Mouse (Mus musculus) kidney, adult 8-10 months (tissue): ENCODE results near the gene Shbg.
A peak's percentile ranks its signal among the peaks of the same experiment; 100 is the strongest.

Experiments
- DNase-seq, 2 experiments: peaks; one replicate each; pipeline ENCODE4 v3.0.0; 2022

The Shbg gene

DNA sequence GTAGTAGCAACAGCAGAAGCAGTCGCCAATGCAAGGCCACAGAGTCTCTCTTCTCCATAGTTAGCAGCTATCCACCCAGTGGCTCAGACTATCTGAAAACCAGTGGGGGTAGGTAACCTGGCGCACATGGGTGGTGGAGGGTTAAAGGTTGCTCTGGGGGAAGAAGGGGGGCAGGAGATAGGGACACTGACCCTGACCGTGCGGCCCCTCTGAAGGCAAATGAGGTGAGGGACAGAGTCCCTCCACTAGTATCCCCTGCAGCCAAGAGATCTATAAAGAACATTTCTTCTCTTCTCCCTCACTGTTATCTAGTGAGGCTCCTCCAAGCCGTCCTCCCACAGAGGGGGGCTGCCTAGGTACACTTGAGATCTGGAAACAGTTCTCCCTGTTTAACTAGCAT lies at the start of gene Shbg:
TSS of gene Shbg (minus strand) at position 101 of the 400 bp plus-strand sequence.
- DNase-seq: no peak

DNA sequence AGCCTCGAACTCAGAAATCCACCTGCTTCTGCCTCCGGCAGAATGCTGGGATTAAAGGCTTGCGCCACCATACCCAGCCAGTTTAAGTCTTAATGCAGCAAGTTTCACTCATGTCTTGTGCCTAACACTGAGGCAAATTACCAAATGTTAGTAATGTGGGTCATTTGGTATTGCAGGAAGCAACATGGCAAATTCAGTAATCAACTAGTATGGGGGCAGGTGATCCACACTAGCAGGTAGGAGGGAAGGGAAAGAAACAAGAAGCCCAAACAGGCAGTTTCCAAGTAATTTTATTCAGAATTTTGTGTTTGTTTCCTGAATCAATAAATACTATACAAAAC lies 48.9 kb upstream of the Shbg start:
- DNase-seq: no peak

DNA sequence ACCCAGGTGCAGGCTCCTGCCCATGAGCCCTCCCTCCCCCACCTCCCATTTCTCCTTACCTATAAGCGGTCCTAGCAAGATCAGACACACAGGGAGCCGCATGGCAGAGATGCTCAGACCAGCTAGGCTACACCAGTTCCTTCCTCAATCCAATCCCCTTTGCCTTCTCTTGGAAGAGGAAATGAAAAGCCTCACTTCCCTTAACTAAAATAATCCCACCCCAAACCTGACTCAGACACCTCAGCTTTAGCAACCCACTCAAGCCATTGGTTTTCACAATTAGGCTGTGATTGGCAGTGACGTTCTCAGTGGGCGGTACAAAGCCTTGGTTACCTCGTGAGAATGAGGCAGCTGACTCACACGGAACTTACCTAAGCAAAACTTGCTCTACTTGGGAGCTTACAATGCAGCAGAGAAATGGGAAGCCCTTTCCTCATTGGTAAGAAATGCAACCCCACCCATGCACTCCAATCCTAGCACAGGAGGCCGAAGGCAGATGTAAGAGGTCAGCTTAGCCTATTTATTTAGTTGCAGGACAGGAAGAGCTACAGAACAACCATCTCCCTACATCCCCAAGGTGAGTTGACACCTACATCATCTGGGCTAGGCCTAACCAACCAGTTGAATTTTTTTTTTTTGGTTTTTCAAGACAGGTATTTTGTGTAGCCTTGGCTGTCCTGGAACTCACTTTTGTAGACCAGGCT lies 48.4 kb upstream of the Shbg start, which contains the start of gene Cd68:
TSS of gene Cd68 (minus strand) at position 193 of the 704 bp plus-strand sequence.
- DNase-seq: no peak

DNA sequence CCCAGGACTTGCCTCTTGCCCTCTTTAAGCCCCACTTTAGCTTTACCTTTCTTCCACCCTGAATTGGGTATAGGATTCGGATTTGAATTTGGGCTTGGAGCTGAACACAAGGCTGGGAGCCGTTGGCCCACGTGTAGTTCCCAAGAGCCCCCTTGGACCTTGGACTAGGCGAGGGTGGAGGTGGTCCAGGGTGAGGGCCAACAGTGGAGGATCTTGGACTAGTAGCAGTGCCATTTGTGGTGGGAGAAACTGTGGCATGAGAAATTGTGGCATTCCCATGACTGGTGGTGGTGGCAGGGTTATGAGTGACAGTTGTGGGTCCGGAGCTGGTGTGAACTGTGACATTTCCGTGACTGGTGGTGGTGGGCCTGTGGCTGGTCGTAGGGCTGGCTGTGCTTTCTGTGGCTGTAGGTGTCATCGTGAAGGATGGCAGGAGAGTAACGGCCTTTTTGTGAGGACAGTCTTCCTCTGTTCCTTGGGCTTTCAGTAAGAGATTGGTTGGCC lies 47.8 kb upstream of the Shbg start:
- no peak for DNase-seq

DNA sequence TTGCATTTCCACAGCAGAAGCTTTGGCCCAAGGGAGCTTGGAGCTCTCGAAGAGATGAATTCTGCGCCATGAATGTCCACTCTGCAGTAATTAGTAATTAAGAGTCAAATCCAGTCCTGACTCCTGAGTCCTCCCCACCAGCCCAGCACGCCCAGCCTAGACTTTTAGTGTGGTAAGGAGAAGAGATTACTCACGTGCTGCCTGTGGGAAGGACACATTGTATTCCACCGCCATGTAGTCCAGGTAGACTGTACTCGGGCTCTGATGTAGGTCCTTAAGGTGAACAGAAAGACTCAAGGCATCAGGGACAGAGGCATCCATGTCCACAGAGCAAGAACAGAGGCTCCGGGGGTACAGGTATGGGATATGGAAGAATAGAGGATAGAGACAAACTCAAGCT lies 47.1 kb upstream of the Shbg start:
- no peak for DNase-seq

DNA sequence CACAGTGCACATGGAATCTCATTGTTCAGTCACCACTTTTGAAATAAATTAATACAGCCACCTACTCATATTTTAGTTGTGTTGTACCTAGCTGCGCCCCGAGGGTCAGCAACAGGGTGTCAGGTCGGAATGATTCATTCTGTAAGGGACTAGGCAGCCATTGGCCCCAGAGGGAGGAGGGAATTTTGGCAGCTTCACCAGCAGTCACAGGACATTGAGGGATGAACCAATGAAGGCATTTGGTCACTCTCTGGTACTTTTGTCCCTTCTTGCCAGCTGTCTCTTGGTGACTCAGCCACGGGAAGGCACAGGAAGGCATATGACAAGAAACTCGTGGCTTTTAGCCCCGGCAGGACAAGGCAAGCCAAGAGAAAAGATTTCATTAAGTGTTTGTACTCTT lies 46.1 kb upstream of the Shbg start:
- peak in 1 of 2 experiments; percentile 44 for DNase-seq

DNA sequence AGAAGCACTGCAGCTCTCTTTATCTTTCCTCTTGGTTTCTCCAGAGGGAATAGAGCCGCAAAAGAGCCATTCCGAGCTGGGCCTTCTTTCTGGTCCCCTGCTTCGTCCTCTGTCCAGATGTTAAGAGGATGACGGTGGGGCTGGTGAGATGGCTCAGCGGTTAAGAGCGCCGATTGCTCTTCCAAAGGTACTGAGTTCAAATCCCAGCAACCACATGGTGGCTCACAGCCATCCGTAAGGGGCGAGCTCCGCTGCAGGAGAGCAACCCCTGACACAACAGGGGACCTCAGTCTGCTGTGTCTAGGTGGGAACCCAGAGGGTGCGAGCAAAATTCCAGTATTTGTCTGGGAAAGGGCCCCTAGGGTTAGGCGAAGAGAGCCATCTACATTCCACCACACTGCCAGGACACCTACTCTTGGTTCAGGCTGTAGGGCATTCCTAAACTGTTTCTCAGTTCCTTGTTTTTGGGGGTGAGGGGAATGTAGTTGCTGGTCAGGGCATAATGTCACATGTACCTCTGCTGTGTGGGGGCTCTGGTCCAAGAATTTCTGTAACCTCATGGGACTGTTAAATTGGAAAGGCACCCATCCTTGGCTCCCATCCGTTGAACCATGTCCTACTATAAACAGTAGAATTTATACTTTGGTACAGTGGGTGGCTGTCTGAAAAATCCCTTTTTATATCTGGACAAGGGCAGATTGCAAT lies 45.4 kb upstream of the Shbg start:
- peak in 1 of 2 experiments; percentile 33 for DNase-seq

DNA sequence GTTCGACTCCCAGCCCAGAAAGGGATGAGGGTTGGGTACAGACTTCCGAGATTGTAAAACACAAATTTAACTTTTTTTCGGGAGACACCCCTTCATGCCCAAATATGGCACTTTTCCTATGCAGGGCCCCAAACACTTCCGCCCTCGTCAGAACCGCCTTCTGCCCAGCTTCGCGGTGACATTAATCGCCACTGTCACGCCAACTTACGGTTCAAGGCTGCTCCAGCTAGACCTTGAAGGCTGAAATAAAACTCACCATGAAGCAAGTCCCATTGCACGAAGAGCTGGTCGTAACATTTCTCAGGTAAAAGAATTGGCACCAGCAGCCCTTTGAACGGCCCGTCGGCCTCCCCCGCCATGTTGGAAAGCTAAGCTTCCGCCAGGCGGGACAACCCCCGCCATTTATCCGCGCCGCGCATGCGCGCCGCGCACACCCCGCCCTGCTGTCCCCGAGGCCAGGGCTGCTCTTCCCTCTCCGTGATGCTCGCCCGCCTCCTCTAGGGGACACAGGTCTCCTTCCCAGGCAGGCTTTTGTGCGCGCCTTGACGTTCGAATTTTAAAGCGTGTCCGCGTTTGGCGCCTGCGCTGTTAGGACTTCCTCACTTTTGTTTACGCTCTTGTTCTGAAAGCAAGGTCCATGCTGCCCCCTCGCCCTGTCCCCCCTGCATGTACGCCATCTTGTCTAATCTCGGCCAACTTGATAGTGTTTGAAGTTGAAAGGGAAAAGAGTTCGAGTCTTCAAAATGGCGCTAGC lies 44.7 kb upstream of the Shbg start, which contains the start of gene Mpdu1:
TSS of gene Mpdu1 (minus strand) at position 430 of the 754 bp plus-strand sequence.
- peak; percentile 93 to 96 for DNase-seq

DNA sequence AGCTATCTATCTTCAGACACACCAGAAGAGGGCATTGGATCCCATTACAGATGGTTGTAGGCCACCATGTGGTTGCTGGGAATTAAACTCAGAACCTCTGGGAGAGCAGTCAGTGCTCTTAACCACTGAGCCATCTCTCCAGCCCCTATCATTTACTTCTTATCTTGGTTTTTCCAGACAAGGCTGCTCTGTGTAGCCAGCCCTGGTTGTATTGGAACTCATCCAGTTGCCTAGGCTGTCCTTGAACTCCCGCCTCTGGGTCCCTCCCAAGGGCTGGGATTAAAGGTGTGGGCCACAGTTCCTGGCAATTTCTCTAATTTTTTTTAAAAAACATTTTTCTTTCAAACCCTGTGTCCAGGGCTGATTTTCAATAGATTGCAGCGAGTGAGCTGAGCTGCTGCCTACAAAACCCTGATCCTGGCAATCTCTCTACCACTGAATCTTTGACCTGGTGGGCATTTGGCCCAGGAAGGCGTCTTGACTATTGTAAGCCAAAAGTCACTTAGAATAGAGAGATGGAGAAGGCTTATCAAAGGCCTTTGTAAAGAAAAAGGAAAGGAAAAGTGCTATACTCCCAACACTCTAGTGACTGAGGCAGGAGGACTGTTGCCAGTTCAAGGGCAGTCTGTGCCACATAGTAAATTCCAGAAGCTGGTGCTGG lies 43.6 kb upstream of the Shbg start:
- DNase-seq: peak; percentile 39 to 48

DNA sequence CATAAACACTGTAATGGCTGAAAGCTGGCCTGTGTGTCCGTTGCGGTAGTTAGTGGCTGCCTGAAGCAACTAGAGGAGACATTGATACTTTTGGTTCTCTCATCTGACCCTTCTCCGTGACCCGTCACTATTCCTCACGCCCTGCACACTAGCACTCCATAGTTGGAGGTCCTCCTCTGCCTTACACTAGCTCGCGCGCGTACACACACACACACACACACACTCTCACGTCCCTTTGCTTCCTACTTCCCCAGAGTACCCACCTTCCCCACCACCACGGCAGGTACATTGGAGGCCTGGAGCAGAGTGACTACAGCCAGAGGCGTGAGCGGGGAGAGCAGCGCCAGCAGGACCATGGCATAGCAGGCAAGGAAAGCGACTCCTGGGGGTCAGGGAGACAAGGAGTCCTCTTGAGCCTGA lies 39.8 kb upstream of the Shbg start:
- no peak for DNase-seq

DNA sequence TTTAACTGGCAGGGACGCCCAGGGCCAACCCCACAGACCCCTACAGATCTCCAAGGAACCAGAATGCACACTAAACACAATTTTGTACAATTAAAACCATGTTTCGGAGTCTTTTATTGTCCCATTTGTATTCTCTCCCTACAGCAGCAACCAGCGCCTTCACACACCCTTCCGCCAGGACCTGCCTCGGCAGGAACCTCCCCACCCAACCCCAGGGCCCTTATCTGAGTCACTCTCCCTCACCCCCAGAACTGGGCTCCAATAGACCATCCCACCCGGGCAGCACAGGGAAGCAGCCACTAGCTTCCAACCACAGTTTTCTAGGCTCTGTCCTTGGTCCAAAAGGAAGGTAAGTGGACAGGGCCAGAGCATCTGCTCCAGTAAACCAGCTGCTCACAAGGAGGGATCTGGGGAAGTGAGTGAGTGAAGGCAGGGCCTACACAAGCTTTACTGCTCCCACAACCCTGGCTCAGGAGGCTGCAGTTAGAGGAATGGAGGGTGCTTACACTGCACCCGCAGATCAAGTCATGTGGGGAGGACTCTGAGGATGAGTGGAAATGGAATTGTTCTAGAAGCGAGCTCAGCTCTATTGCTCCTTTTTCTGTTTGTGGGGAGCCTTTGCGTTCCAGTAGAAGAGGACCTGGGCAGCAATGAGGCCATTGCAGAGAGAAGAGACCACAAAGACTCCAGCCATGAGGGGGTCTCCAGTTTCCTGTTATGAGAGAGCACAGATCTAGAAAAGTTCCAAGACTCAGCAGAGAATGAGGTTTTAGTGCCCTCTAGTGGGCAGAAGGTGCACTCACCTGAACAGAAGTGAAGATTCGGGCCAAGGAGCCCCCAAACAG lies 39.1 kb upstream of the Shbg start:
- peak in 1 of 2 experiments; percentile 50 for DNase-seq

DNA sequence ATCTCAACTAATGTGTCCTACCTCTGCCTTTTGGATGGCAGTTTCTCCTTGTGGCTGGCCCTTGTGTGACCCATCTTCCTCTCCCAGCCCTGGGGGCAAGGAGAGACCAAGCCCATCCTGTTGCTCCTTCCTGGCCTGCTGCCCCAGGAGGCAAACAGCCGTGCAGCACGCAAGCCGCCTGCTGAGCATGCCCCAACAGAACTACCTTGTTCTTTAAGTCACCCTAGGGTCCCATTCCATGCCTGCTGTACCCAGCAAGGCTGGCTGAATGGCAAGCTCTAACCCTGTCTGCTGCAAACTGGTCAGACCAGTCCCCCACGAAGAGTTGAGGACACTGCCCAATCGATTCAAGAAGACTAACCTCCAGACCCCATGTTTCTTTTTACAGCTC lies 38.4 kb upstream of the Shbg start:
- DNase-seq: no peak

DNA sequence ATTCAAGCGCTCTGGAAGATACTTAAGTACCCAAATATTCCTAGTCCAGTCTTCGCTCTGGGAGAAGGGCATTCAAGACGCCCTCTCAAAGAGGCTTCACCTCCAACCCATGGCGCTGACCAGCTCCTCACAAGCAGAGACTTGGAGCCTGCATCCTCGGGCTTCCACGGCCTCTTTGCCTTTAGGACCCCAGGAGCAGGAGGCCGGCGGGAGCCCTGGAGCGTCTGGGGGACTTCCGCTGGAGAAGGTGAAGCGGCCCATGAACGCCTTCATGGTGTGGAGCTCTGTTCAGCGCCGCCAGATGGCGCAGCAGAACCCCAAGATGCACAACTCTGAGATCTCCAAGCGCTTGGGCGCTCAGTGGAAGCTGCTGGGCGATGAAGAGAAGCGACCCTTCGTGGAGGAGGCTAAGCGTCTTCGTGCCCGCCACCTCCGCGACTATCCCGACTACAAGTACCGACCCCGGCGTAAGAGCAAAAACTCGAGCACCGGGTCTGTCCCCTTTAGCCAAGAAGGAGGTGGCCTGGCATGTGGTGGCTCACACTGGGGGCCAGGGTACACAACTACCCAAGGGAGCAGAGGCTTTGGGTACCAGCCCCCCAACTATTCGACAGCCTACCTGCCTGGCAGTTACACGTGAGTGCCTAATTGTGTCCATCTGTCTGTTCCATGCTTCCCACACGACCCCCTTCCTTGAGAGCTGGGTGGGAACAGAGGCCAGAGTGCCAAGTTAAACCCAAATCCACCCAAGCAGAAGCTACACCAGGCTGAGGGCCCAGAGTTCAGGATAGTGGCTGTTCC lies 37.8 kb upstream of the Shbg start, which contains the start of gene Sox15:
TSS of gene Sox15 (plus strand) at position 51 of the 801 bp plus-strand sequence.
- peak in 1 of 2 experiments; percentile 70 for DNase-seq

DNA sequence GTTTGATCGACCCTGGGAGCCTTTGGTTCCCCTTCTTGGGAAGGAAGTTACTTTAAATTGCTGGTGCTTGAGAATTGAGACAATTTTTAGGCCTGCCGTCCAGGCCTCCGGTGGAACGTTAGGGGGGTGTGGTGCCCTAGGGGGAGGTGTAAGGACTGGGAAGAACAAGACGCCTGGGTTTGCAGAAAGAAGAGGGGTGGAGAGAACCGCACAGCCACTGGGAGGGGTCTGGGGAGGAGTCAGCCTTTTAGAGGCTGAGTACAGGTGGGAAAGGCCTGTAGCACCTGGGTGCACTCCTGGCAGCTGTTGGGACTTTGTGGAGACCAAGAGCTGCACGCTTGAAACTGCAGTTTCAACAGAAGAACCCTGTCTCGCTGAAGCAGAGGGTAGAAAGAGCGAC lies 37.1 kb upstream of the Shbg start:
- DNase-seq: no peak

DNA sequence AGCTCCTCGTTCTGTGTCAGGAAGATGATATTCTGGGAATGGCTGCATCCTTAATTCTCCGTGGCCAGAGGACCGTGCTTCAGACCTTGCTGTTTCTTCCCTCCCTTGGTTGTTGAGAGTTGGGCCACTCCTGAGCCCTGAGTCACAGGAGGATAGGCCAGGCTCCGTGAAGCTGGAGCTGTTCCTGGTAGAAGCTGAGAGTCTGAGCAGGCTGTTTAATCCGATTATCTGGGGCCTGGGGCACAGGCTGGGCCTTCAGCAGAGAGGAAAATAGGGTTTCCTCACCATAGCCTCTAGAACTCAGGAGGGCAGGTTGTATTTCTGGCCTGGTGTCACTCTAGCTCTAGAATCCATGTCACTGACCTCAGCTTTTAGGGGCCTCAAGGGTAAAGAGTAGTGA lies 35.7 kb upstream of the Shbg start:
- no peak for DNase-seq

DNA sequence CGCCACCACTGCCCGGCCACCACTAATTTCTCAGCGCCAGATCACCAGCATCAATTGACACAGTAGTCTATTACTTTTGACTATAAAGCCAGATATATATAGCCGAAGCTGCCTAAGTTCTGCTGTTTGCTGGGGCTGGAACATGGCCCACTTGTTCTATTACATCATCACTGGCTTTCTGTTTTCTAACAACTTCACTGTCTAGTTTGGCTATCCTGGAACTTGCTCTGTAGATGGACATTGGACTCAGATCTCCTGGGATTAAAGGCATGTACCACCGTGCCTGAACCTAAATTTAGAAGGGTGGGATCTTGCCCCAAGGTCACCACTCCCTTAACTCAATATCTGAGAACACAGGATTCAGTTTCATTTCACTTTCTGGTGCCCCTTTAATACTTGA lies 28.2 kb upstream of the Shbg start:
- no peak for DNase-seq

DNA sequence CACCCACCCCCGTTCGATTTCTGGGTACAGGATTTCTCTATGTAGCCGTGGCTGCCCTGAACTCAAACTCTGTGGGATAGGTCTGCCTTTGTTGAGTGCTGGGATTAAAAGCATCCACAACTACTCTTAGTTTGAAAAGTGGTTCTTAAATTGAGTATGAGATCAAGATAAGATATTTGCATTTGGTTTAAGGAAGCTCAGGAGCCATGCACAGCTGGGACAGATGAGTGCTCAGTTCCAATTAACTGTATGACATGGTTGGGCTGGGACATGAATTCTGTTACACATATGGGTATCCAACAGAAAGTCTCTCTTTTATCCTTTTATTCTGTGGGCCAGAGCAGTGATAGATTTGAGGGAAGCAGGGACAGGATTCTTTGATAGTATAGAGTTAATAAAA lies 17.8 kb upstream of the Shbg start:
- no peak for DNase-seq

DNA sequence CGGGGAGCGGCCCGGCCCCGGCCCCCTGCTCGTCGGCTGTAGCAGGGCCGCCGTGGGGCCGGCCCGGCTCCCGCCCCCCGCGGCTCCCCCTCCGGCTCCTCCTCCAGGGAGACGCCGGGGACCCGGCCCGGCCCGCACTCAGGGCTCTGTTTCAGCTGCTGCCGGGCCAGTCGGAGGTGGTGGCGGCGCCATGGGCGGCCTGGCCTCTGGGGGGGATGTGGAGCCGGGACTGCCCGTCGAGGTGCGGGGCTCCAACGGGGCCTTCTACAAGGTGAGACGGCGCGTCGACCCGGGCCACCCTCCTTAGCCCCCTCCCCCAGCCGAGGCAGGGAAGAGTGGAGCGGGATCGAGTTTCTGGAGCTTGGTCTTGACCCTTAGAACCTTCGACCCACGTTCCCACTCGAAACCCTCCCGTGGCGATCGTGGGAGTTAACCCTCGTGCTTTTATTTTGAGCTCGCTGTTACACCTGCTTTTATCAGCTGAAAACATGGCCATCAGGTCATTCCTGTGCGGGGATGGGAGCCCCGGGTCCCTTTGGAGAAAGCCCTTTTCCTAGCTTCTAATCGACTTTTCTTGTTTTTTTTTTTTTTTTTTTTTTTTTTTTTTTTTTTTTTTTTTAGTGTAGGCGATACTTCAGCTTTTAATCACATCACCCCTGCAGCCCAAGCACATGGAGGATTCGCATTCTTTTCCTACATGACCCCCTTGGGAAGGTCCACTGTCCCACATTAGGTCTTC lies 15.6 kb upstream of the Shbg start:
- peak; percentile 47 to 49 for DNase-seq

DNA sequence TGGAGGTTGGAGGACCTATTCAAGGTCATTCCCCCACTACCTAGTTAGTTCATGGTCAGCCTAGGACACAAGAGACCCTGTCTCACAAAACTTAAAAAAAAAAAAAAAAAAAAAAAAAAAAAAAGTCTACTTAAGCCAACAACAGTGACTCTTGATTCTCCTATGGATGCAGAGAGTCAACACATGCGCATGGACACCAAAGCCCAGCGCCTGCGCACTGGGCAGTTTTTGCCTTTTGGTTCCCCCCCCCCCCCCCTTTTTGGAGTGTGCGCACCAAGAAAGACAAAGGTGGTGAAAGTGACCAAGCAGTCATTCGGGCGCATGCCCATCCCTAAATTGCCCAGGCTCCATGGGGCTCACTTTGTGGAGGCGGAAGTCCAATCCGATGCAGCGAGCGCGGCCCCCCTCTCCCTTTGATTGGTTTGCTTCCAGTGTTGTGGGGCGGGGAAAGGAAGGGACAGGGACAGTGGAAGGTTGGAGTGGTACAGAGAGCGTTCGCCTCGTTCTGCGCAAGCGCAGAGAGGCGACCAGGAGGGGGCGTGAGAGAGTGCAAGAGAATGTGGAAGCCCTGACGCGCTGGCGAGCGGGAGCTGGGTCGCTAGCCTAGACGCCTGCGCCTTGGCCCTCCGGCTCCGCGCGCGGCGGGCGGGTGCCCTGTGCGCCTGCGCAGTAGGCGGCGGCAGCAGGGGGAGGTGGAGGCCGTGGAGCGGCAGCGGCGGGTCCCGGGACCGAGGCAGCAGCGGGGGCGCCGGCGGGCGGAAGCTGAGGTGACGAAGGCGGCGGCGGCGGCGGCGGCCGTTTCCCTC lies 14.8 kb upstream of the Shbg start, which contains the start of gene Fxr2:
TSS of gene Fxr2 (plus strand) at position 707 of the 806 bp plus-strand sequence.
- DNase-seq: peak; percentile 100
